9 mouse cellular contexts compared by ENCODE assay signal in the genomic region with DNA sequence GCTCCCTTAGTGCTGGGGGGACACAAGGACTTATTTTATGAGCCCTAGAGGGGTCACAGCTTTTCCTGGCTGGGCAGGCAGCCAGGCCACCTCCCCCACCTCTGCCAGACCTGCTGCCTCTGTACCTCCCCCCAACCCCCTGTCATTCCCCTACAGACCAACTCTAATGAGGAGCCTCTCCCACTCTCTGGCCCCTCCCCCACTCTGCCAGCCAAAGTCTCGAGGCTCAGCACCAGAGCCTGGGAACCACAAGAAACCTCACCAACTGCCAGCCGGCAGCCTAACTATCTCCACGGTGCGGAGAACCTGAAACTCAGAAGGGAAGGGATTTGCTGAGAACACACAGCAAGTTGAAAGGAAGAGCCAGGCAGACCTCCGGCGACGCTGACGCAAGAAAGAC. TPM values are rescaled to one million over a fixed set of nuclear protein-coding genes. Genes with fewer than 3 reads are reported as not detected.
DNase-seq lines count a peak whose midpoint lies in the region; ATAC-seq and TF ChIP-seq lines count a peak whose summit lies in the region.
"Had no signal": no experiment of that assay in that cellular context is flagged by ENCODE, and none has a peak within 500 bp of the region (broad histone marks: within the 10 kb centered on the region; RNA-seq: fewer than 3 reads in every experiment).

No protein-coding gene starts in this region.

- no peak overlapping the region for H3K4me3 ChIP-seq in kidney, postnatal 0 days (replicated peaks; ENCODE audit: low read depth, low read length)
- peak overlapping the region; percentile 40 for H3K4me3 ChIP-seq in embryonic facial prominence, embryonic 10.5 days
- H3K4me3 ChIP-seq in hindbrain, embryonic 15.5 days, result no peak overlapping the region
- H3K4me3 ChIP-seq in midbrain, embryonic 15.5 days, result no peak overlapping the region
- H3K4me3 ChIP-seq: myocyte had no signal

- H3K27me3 ChIP-seq in kidney, postnatal 0 days (ENCODE audit: insufficient read depth, low read length), result no peaks in the 10 kb centered on the region
- peaks cover 25% of the 10 kb centered on the region for H3K27me3 ChIP-seq in embryonic facial prominence, embryonic 10.5 days (replicated peaks; ENCODE audit: low read depth, poor library complexity, severe bottlenecking)
- no peaks in the 10 kb centered on the region for H3K27me3 ChIP-seq in hindbrain, embryonic 15.5 days
- H3K27me3 ChIP-seq in midbrain, embryonic 15.5 days (replicated peaks), result 0 out of 2 replicates have a peak, but pooled peaks cover 2% of the 10 kb centered on the region

- 6% methylated on average over 8 of the region's 8 CpGs for WGBS in kidney, postnatal 0 days
- WGBS in embryonic facial prominence, embryonic 10.5 days, result 2% methylated on average over 8 of the region's 8 CpGs
- 4% methylated on average over 8 of the region's 8 CpGs for WGBS in hindbrain, embryonic 15.5 days
- 2% methylated on average over 8 of the region's 8 CpGs for WGBS in midbrain, embryonic 15.5 days

- H3K4me1 ChIP-seq in kidney, postnatal 0 days (replicated peaks; ENCODE audit: insufficient read depth, low read length), result 0 out of 2 replicates have a peak, but pooled peaks cover 4% of the 10 kb centered on the region
- peaks cover 59% of the 10 kb centered on the region for H3K4me1 ChIP-seq in embryonic facial prominence, embryonic 10.5 days
- H3K4me1 ChIP-seq in hindbrain, embryonic 15.5 days (replicated peaks), result peaks cover 10% of the 10 kb centered on the region
- H3K4me1 ChIP-seq in midbrain, embryonic 15.5 days, result peaks cover 14% of the 10 kb centered on the region

- no peak overlapping the region for H3K27ac ChIP-seq in kidney, postnatal 0 days
- peak overlapping the region; percentile 58 for H3K27ac ChIP-seq in embryonic facial prominence, embryonic 10.5 days (replicated peaks)
- H3K27ac ChIP-seq in hindbrain, embryonic 15.5 days (replicated peaks), result no peak overlapping the region
- H3K27ac ChIP-seq in midbrain, embryonic 15.5 days, result no peak overlapping the region

- peak; percentile 51 for DNase-seq in kidney, postnatal 0 days (ENCODE audit: low spot score)
- DNase-seq in kidney, adult 11 months, result no peak
- peak; percentile 62 for DNase-seq in embryonic facial prominence, embryonic 10.5 days (ENCODE audit: low spot score)
- DNase-seq in adrenal gland, adult 2 months, result no peak
- DNase-seq in spleen, adult 18-20 months, result no peak
- DNase-seq in lung, postnatal 10 days, result no peak

- no peaks in the 10 kb centered on the region for H3K9me3 ChIP-seq in kidney, postnatal 0 days (replicated peaks; ENCODE audit: low read length)
- no peaks in the 10 kb centered on the region for H3K9me3 ChIP-seq in embryonic facial prominence, embryonic 10.5 days
- no peaks in the 10 kb centered on the region for H3K9me3 ChIP-seq in hindbrain, embryonic 15.5 days
- no peaks in the 10 kb centered on the region for H3K9me3 ChIP-seq in midbrain, embryonic 15.5 days

- H3K36me3 ChIP-seq in kidney, postnatal 0 days (ENCODE audit: insufficient read depth, low read length), result no peaks in the 10 kb centered on the region
- no peaks in the 10 kb centered on the region for H3K36me3 ChIP-seq in embryonic facial prominence, embryonic 10.5 days (replicated peaks)
- H3K36me3 ChIP-seq in hindbrain, embryonic 15.5 days, result no peaks in the 10 kb centered on the region
- H3K36me3 ChIP-seq in midbrain, embryonic 15.5 days (replicated peaks), result no peaks in the 10 kb centered on the region

- peak overlapping the region; percentile 38 for H3K4me2 ChIP-seq in kidney, postnatal 0 days (ENCODE audit: low read length)
- H3K4me2 ChIP-seq in hindbrain, embryonic 15.5 days, result peak overlapping the region; percentile 40
- peak overlapping the region; percentile 28 for H3K4me2 ChIP-seq in midbrain, embryonic 15.5 days

- ATAC-seq in kidney, postnatal 0 days (replicated peaks; ENCODE audit: low FRiP score, low read depth), result no peak
- ATAC-seq in hindbrain, embryonic 15.5 days (ENCODE audit: low FRiP score, low read depth), result no peak
- no peak for ATAC-seq in midbrain, embryonic 15.5 days (replicated peaks)

- H3K9ac ChIP-seq in kidney, postnatal 0 days (ENCODE audit: low read depth, low read length), result 0 out of 2 replicates have a peak overlapping the region, but pooled peaks have one; percentile 5
- H3K9ac ChIP-seq in hindbrain, embryonic 15.5 days, result 0 out of 2 replicates have a peak overlapping the region, but pooled peaks have one; percentile 4
- no peak overlapping the region for H3K9ac ChIP-seq in midbrain, embryonic 15.5 days

- TF ChIP-seq CTCF in kidney, postnatal 0 days (IDR thresholded peaks at IDR 0.05; ENCODE audit: low read depth), result no peak

RNA-seq across cellular contexts. Expression of gene Gdf5, which starts 1.7 kb away (rescaled TPM):
- 0.64 and 0.91 TPM in 2 replicates for polyA plus RNA-seq in kidney, postnatal 0 days (2015; fragmentation: Nextera tagmentation; extraction: Ambion mirVana)
- polyA plus RNA-seq in embryonic facial prominence, embryonic 10.5 days (2016; fragmentation: Nextera tagmentation; extraction: Ambion mirVana), result 0.52 and 0.91 TPM in 2 replicates
- polyA plus RNA-seq in hindbrain, embryonic 15.5 days (2015; fragmentation: Nextera tagmentation; extraction: Ambion mirVana), result 1.8 and 2.8 TPM in 2 replicates
- 0.95 and 1.7 TPM in 2 replicates for polyA plus RNA-seq in midbrain, embryonic 15.5 days (2015; fragmentation: Nextera tagmentation; extraction: Ambion mirVana)
- total RNA-seq in adrenal gland, adult 2 months (2021), result 1 to 10 TPM in 1 of 2 experiments, under 1 TPM in 1; 0.14 to 1.7 TPM
- polyA plus RNA-seq in adrenal gland, adult 2 months (2012; rRNA removed), result 0.31 and 0.39 TPM in 2 replicates

RNA-seq across cellular contexts. Expression of gene Gm15557, which starts 2.9 kb away (rescaled TPM):
- not detected in 2 replicates for polyA plus RNA-seq in kidney, postnatal 0 days (2015; fragmentation: Nextera tagmentation; extraction: Ambion mirVana)
- polyA plus RNA-seq in embryonic facial prominence, embryonic 10.5 days (2016; fragmentation: Nextera tagmentation; extraction: Ambion mirVana), result 0.12 TPM in 1 of 2 replicates, not detected in the other
- polyA plus RNA-seq in hindbrain, embryonic 15.5 days (2015; fragmentation: Nextera tagmentation; extraction: Ambion mirVana), result not detected in 2 replicates
- not detected in 2 replicates for polyA plus RNA-seq in midbrain, embryonic 15.5 days (2015; fragmentation: Nextera tagmentation; extraction: Ambion mirVana)
- total RNA-seq in adrenal gland, adult 2 months (2021), result not detected
- polyA plus RNA-seq in adrenal gland, adult 2 months (2012; rRNA removed), result not detected in 2 replicates

RNA-seq across cellular contexts. Expression of gene Cep250, which starts 12.8 kb away (rescaled TPM):
- polyA plus RNA-seq in kidney, postnatal 0 days (2015; fragmentation: Nextera tagmentation; extraction: Ambion mirVana), result 10.1 and 11.0 TPM in 2 replicates
- polyA plus RNA-seq in embryonic facial prominence, embryonic 10.5 days (2016; fragmentation: Nextera tagmentation; extraction: Ambion mirVana), result 29.8 and 31.4 TPM in 2 replicates
- polyA plus RNA-seq in hindbrain, embryonic 15.5 days (2015; fragmentation: Nextera tagmentation; extraction: Ambion mirVana), result 13.6 and 16.9 TPM in 2 replicates
- 17.1 and 19.2 TPM in 2 replicates for polyA plus RNA-seq in midbrain, embryonic 15.5 days (2015; fragmentation: Nextera tagmentation; extraction: Ambion mirVana)
- total RNA-seq in adrenal gland, adult 2 months (2021), result 10 to 100 TPM in 1 of 2 experiments, 1 to 10 TPM in 1; 6.1 to 11.9 TPM
- 5.2 and 9.4 TPM in 2 replicates for polyA plus RNA-seq in adrenal gland, adult 2 months (2012; rRNA removed)

RNA-seq across cellular contexts. Expression of gene Uqcc1, which starts 13.4 kb away (rescaled TPM):
- 72.9 and 83.2 TPM in 2 replicates for polyA plus RNA-seq in kidney, postnatal 0 days (2015; fragmentation: Nextera tagmentation; extraction: Ambion mirVana)
- 74.2 and 82.8 TPM in 2 replicates for polyA plus RNA-seq in embryonic facial prominence, embryonic 10.5 days (2016; fragmentation: Nextera tagmentation; extraction: Ambion mirVana)
- 64.2 and 65.0 TPM in 2 replicates for polyA plus RNA-seq in hindbrain, embryonic 15.5 days (2015; fragmentation: Nextera tagmentation; extraction: Ambion mirVana)
- polyA plus RNA-seq in midbrain, embryonic 15.5 days (2015; fragmentation: Nextera tagmentation; extraction: Ambion mirVana), result 63.6 and 68.8 TPM in 2 replicates
- 100 to 1,000 TPM; 103 to 138 TPM for total RNA-seq in adrenal gland, adult 2 months (2021)
- 20.3 and 25.0 TPM in 2 replicates for polyA plus RNA-seq in adrenal gland, adult 2 months (2012; rRNA removed)

Comparison
In these comparisons a context has a peak if more than half of its experiments do, and no peak if none do; other contexts are left out.
1. DNase-seq: peak in kidney, postnatal 0 days (single experiment) and embryonic facial prominence, embryonic 10.5 days (single experiment); none in kidney, adult 11 months (single experiment), adrenal gland, adult 2 months (single experiment), spleen, adult 18-20 months (0 of 2) and lung, postnatal 10 days (single experiment).
2. Peak in every context shown above with its lines, with median percentiles within 50 percentile points of each other: H3K4me2 ChIP-seq.